In genomic region chr10:83937168-83937567, GRCm38 (mm10) we compare ENCODE assay signal across 14 mouse cellular contexts.
DNase-seq lines count a peak whose midpoint lies in the region; ATAC-seq and TF ChIP-seq lines count a peak whose summit lies in the region.
"Had no signal": no experiment of that assay in that cellular context is flagged by ENCODE, and none has a peak within 500 bp of the region (broad histone marks: within the 10 kb centered on the region; RNA-seq: fewer than 3 reads in every experiment).

No protein-coding gene starts in this region.

- DNase-seq in liver, embryonic 11.5 days (ENCODE audit: low spot score): no peak
- peak; percentile 39 for DNase-seq in heart, postnatal 4 days
- no peak for DNase-seq in lung, adult 2 months
- DNase-seq in midbrain, embryonic 11.5 days (ENCODE audit: low spot score, missing footprints): no peak
- DNase-seq: cerebellum, adult 8-10 months; layer of hippocampus, adult 9-11 months had no signal

- TF ChIP-seq CTCF in lung, adult 2 months (IDR thresholded peaks at IDR 0.05; ENCODE audit: insufficient read depth, low read length): no peak

- H3K9me3 ChIP-seq in liver, embryonic 12.5 days (replicated peaks): no peaks in the 10 kb centered on the region
- no peaks in the 10 kb centered on the region for H3K9me3 ChIP-seq in liver, embryonic 11.5 days (ENCODE audit: control insufficient read depth, low read length)
- no peaks in the 10 kb centered on the region for H3K9me3 ChIP-seq in midbrain, embryonic 11.5 days (ENCODE audit: control insufficient read depth, low read length)
- H3K9me3 ChIP-seq in midbrain, embryonic 15.5 days: no peaks in the 10 kb centered on the region
- H3K9me3 ChIP-seq in midbrain, embryonic 13.5 days: no peaks in the 10 kb centered on the region
- H3K9me3 ChIP-seq: embryonic facial prominence, embryonic 12.5 days; limb, embryonic 13.5 days; neural tube, embryonic 12.5 days had no signal

- TF ChIP-seq POLR2A in lung, adult 2 months (IDR thresholded peaks at IDR 0.05; ENCODE audit: borderline replicate concordance, extremely low read depth, low read depth, low read length): 0 out of 2 replicates have a peak, but pooled peaks have one; percentile 12

- H3K4me3 ChIP-seq in liver, embryonic 12.5 days: no peak overlapping the region
- no peak overlapping the region for H3K4me3 ChIP-seq in liver, embryonic 11.5 days (ENCODE audit: low read depth, low read length)
- no peak overlapping the region for H3K4me3 ChIP-seq in lung, adult 2 months (replicated peaks; ENCODE audit: extremely low read depth, low read depth, low read length)
- H3K4me3 ChIP-seq in midbrain, embryonic 11.5 days (ENCODE audit: low read depth, low read length): no peak overlapping the region
- H3K4me3 ChIP-seq in midbrain, embryonic 15.5 days: no peak overlapping the region
- H3K4me3 ChIP-seq in midbrain, embryonic 13.5 days (replicated peaks): no peak overlapping the region
- H3K4me3 ChIP-seq: embryonic facial prominence, embryonic 12.5 days; limb, embryonic 13.5 days; neural tube, embryonic 12.5 days had no signal

- peak; percentile 18; the same call in 1 of the 2 replicates for ATAC-seq in liver, embryonic 12.5 days
- ATAC-seq in liver, embryonic 11.5 days (replicated peaks; ENCODE audit: low FRiP score): no peak
- ATAC-seq in midbrain, embryonic 11.5 days (ENCODE audit: low FRiP score): no peak
- no peak for ATAC-seq in midbrain, embryonic 15.5 days (replicated peaks)
- ATAC-seq in midbrain, embryonic 13.5 days: no peak
- ATAC-seq: activated CD4-positive, CD25-positive, alpha-beta regulatory T cell, adult 4 months; hindbrain, embryonic 16.5 days had no signal

- no peak overlapping the region for H3K9ac ChIP-seq in liver, embryonic 12.5 days
- no peak overlapping the region for H3K9ac ChIP-seq in liver, embryonic 11.5 days (ENCODE audit: low read depth, low read length)
- H3K9ac ChIP-seq in midbrain, embryonic 11.5 days (ENCODE audit: low read length): no peak overlapping the region
- no peak overlapping the region for H3K9ac ChIP-seq in midbrain, embryonic 15.5 days
- H3K9ac ChIP-seq in midbrain, embryonic 13.5 days (replicated peaks): no peak overlapping the region
- H3K9ac ChIP-seq: embryonic facial prominence, embryonic 12.5 days; limb, embryonic 13.5 days; neural tube, embryonic 12.5 days had no signal

- H3K27me3 ChIP-seq in liver, embryonic 12.5 days (replicated peaks): 0 out of 2 replicates have a peak, but pooled peaks cover 4% of the 10 kb centered on the region
- peaks cover 2% of the 10 kb centered on the region; the same call in 1 of the 2 replicates for H3K27me3 ChIP-seq in liver, embryonic 11.5 days (replicated peaks; ENCODE audit: control insufficient read depth, insufficient read depth, low read length)
- no peaks in the 10 kb centered on the region for H3K27me3 ChIP-seq in midbrain, embryonic 11.5 days (ENCODE audit: control insufficient read depth, insufficient read depth, low read length)
- no peaks in the 10 kb centered on the region for H3K27me3 ChIP-seq in midbrain, embryonic 15.5 days (replicated peaks)
- no peaks in the 10 kb centered on the region for H3K27me3 ChIP-seq in midbrain, embryonic 13.5 days
- H3K27me3 ChIP-seq: embryonic facial prominence, embryonic 12.5 days; limb, embryonic 13.5 days; neural tube, embryonic 12.5 days had no signal

- H3K36me3 ChIP-seq in liver, embryonic 12.5 days: no peaks in the 10 kb centered on the region
- no peaks in the 10 kb centered on the region for H3K36me3 ChIP-seq in liver, embryonic 11.5 days (ENCODE audit: control insufficient read depth, insufficient read depth, low read length)
- no peaks in the 10 kb centered on the region for H3K36me3 ChIP-seq in midbrain, embryonic 11.5 days (ENCODE audit: control insufficient read depth, insufficient read depth, low read length)
- H3K36me3 ChIP-seq in midbrain, embryonic 15.5 days (replicated peaks): no peaks in the 10 kb centered on the region
- no peaks in the 10 kb centered on the region for H3K36me3 ChIP-seq in midbrain, embryonic 13.5 days
- H3K36me3 ChIP-seq: embryonic facial prominence, embryonic 12.5 days; limb, embryonic 13.5 days; neural tube, embryonic 12.5 days had no signal

- H3K4me1 ChIP-seq in liver, embryonic 12.5 days: peaks cover 12% of the 10 kb centered on the region; the same call in 1 of the 2 replicates
- H3K4me1 ChIP-seq in liver, embryonic 11.5 days (replicated peaks; ENCODE audit: control insufficient read depth, insufficient read depth, low read length): no peaks in the 10 kb centered on the region; the same call in 1 of the 2 replicates
- peaks cover 20% of the 10 kb centered on the region for H3K4me1 ChIP-seq in lung, adult 2 months (ENCODE audit: control insufficient read depth, insufficient read depth, low read length)
- H3K4me1 ChIP-seq in midbrain, embryonic 11.5 days (ENCODE audit: control insufficient read depth, insufficient read depth, low read length): no peaks in the 10 kb centered on the region
- H3K4me1 ChIP-seq in midbrain, embryonic 15.5 days: no peaks in the 10 kb centered on the region
- H3K4me1 ChIP-seq in midbrain, embryonic 13.5 days (replicated peaks): no peaks in the 10 kb centered on the region
- H3K4me1 ChIP-seq: embryonic facial prominence, embryonic 12.5 days; limb, embryonic 13.5 days; neural tube, embryonic 12.5 days had no signal

- 19% methylated on average over 9 of the region's 9 CpGs for WGBS in liver, embryonic 12.5 days (ENCODE audit: insufficient replicate concordance)
- 17% methylated on average over 9 of the region's 9 CpGs for WGBS in liver, embryonic 11.5 days
- WGBS in lung, adult 2 months: 33% methylated on average over 9 of the region's 9 CpGs
- 82% methylated on average over 9 of the region's 9 CpGs for WGBS in midbrain, embryonic 11.5 days
- WGBS in midbrain, embryonic 15.5 days: 67% methylated on average over 9 of the region's 9 CpGs
- 70% methylated on average over 9 of the region's 9 CpGs for WGBS in midbrain, embryonic 13.5 days

- no peak overlapping the region for H3K4me2 ChIP-seq in liver, embryonic 12.5 days
- H3K4me2 ChIP-seq in liver, embryonic 11.5 days: no peak overlapping the region; the same call in 1 of the 2 replicates
- H3K4me2 ChIP-seq in midbrain, embryonic 11.5 days: no peak overlapping the region
- no peak overlapping the region for H3K4me2 ChIP-seq in midbrain, embryonic 15.5 days
- no peak overlapping the region for H3K4me2 ChIP-seq in midbrain, embryonic 13.5 days (replicated peaks)
- H3K4me2 ChIP-seq: embryonic facial prominence, embryonic 12.5 days; limb, embryonic 13.5 days; neural tube, embryonic 12.5 days had no signal

- no peak overlapping the region for H3K27ac ChIP-seq in liver, embryonic 12.5 days
- H3K27ac ChIP-seq in liver, embryonic 11.5 days (ENCODE audit: low read depth, low read length): no peak overlapping the region
- no peak overlapping the region for H3K27ac ChIP-seq in midbrain, embryonic 11.5 days (ENCODE audit: low read depth, low read length)
- no peak overlapping the region for H3K27ac ChIP-seq in midbrain, embryonic 15.5 days
- H3K27ac ChIP-seq in midbrain, embryonic 13.5 days: no peak overlapping the region
- H3K27ac ChIP-seq: embryonic facial prominence, embryonic 12.5 days; limb, embryonic 13.5 days; neural tube, embryonic 12.5 days had no signal
